8 mouse cellular contexts compared by ENCODE assay signal in the genomic region with DNA sequence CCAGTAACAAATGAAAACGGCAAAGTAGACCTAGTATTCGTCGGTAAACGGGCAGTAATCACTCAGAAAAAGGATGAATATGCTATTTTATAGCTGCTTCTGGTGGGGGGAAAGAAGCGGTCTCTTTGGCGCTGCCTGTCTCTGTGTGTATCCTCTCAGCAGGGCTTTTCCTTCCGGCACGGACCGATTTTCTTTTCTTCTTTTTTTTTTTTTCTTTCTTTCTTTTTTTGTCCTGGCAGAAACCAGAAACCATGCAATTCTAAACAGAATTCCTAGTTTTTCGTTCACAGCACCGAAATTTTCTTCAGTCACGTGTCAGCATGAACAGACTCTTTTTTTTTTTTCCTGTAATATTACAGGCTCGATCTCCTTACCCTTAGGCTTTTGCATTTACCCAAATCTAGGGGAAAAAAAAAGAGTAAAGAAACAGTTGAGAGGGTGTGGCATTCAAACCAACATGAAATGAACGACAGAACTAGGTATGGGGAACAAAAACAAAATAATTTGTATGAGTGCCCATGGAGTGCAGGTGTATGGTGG. TPM values are rescaled to one million over a fixed set of nuclear protein-coding genes. Genes with fewer than 3 reads are reported as not detected.
DNase-seq lines count a peak whose midpoint lies in the region; ATAC-seq lines count a peak whose summit lies in the region.

No protein-coding gene starts in this region.

- ATAC-seq in frontal cortex, adult (ENCODE audit: low TSS enrichment), result peak; percentile 13; the same call in 1 of the 2 replicates
- no peak for ATAC-seq in forebrain, embryonic 13.5 days
- no peak for ATAC-seq in limb, embryonic 13.5 days (ENCODE audit: low FRiP score, low read depth)
- no peak for ATAC-seq in stomach, embryonic 16.5 days (ENCODE audit: insufficient read depth, low FRiP score)

- H3K27ac ChIP-seq in forebrain, embryonic 13.5 days, result peak overlapping the region; percentile 99
- H3K27ac ChIP-seq in limb, embryonic 13.5 days, result peak overlapping the region; percentile 99; the same call in 1 of the 2 replicates
- H3K27ac ChIP-seq in stomach, embryonic 16.5 days (ENCODE audit: low read length), result no peak overlapping the region; the same call in 1 of the 2 replicates

- peaks cover 21% of the 10 kb centered on the region for H3K4me1 ChIP-seq in forebrain, embryonic 13.5 days
- H3K4me1 ChIP-seq in limb, embryonic 13.5 days, result peaks cover 11% of the 10 kb centered on the region
- H3K4me1 ChIP-seq in stomach, embryonic 16.5 days (ENCODE audit: control insufficient read depth, insufficient read depth, low read length), result peaks cover 4% of the 10 kb centered on the region; the same call in 1 of the 2 replicates

- peak overlapping the region; percentile 79 for H3K4me2 ChIP-seq in forebrain, embryonic 13.5 days
- H3K4me2 ChIP-seq in limb, embryonic 13.5 days (replicated peaks), result peak overlapping the region; percentile 86
- H3K4me2 ChIP-seq in stomach, embryonic 16.5 days (ENCODE audit: low read depth, low read length), result peak overlapping the region; percentile 68

- H3K27me3 ChIP-seq in forebrain, embryonic 13.5 days, result no peaks in the 10 kb centered on the region
- no peaks in the 10 kb centered on the region for H3K27me3 ChIP-seq in limb, embryonic 13.5 days
- no peaks in the 10 kb centered on the region for H3K27me3 ChIP-seq in stomach, embryonic 16.5 days (ENCODE audit: control insufficient read depth, insufficient read depth, low read length)

- no peaks in the 10 kb centered on the region for H3K9me3 ChIP-seq in forebrain, embryonic 13.5 days (replicated peaks)
- H3K9me3 ChIP-seq in limb, embryonic 13.5 days, result no peaks in the 10 kb centered on the region
- no peaks in the 10 kb centered on the region for H3K9me3 ChIP-seq in stomach, embryonic 16.5 days (replicated peaks; ENCODE audit: control insufficient read depth, low read length)

- DNase-seq in frontal cortex, postnatal 14 days (ENCODE audit: low spot score in 2 of 2), result no peak
- peak; percentile 71 for DNase-seq in A20 (ENCODE audit: low read depth, low spot score)
- no peak for DNase-seq in spleen, postnatal 4 days (ENCODE audit: low spot score in 2 of 2)
- no peak for DNase-seq in adrenal gland, adult 18-20 months (ENCODE audit: low spot score in 2 of 2)

- H3K4me3 ChIP-seq in forebrain, embryonic 13.5 days, result peak overlapping the region; percentile 86
- peak overlapping the region; percentile 82 for H3K4me3 ChIP-seq in limb, embryonic 13.5 days
- peak overlapping the region; percentile 80 for H3K4me3 ChIP-seq in stomach, embryonic 16.5 days (replicated peaks; ENCODE audit: low read length)

- H3K36me3 ChIP-seq in forebrain, embryonic 13.5 days (ENCODE audit: poor library complexity, severe bottlenecking), result no peaks in the 10 kb centered on the region
- no peaks in the 10 kb centered on the region for H3K36me3 ChIP-seq in limb, embryonic 13.5 days
- no peaks in the 10 kb centered on the region for H3K36me3 ChIP-seq in stomach, embryonic 16.5 days (ENCODE audit: control insufficient read depth, insufficient read depth, low read length)

- WGBS in forebrain, embryonic 13.5 days, result under 1% methylated on average over 14 of the region's 14 CpGs
- WGBS in limb, embryonic 13.5 days, result 3% methylated on average over 14 of the region's 14 CpGs
- WGBS in stomach, embryonic 16.5 days, result 3% methylated on average over 14 of the region's 14 CpGs

- peak overlapping the region; percentile 98 for H3K9ac ChIP-seq in forebrain, embryonic 13.5 days
- peak overlapping the region; percentile 98 for H3K9ac ChIP-seq in limb, embryonic 13.5 days
- peak overlapping the region; percentile 94 for H3K9ac ChIP-seq in stomach, embryonic 16.5 days (ENCODE audit: low read length)

RNA-seq across cellular contexts. Expression of gene Zdhhc17, which starts 1.4 kb away (rescaled TPM):
- 46.0 and 46.9 TPM in 2 replicates for polyA plus RNA-seq in forebrain, embryonic 13.5 days (2015; fragmentation: Nextera tagmentation; extraction: Ambion mirVana)
- polyA plus RNA-seq in limb, embryonic 13.5 days (2015; fragmentation: Nextera tagmentation; extraction: Ambion mirVana), result 32.9 and 33.5 TPM in 2 replicates
- 17.3 and 18.4 TPM in 2 replicates for polyA plus RNA-seq in stomach, embryonic 16.5 days (2015; fragmentation: Nextera tagmentation; extraction: Ambion mirVana)
- total RNA-seq in adrenal gland, adult 18-20 months (2021), result 10 to 100 TPM; 28.4 to 31.6 TPM
